Mouse (Mus musculus) midbrain, embryonic 14.5 days (tissue): ENCODE results near the gene Mcl1. TPM values are rescaled to one million over a fixed set of nuclear protein-coding genes. Genes with fewer than 3 reads are reported as not detected.
A peak's percentile ranks its signal among the peaks of the same experiment; 100 is the strongest.
"Not testable (repeated sequence)": the region's sequence is repeated elsewhere in the genome, so short reads cannot be mapped to it uniquely, and the experiment has no call there.

Experiments
- ATAC-seq: fragments of 200-750 bp; cut with Nextera tagmentation; 2 replicates; pipeline ENCODE4 v1.8.0; 2017; ENCODE audit warnings: moderate number of reproducible peaks, moderate library complexity; ENCODE audit not compliant: low FRiP score, low TSS enrichment
- DNase-seq: peaks from one replicate; pipeline ENCODE4 v3.0.0-alpha.2; 2015
- H3K27ac ChIP-seq: fragments of 300-500 bp; sonication (generic); replicated peaks from 2 replicates; pipeline ENCODE4 v1.5.1; 2014; ENCODE audit warnings: mild to moderate bottlenecking, low read depth, low read length, moderate library complexity
- H3K27me3 ChIP-seq: fragments of 300-500 bp; sonication (generic); 2 replicates; pipeline ENCODE4 v1.6.1; 2014; ENCODE audit warnings: low read length, control low read depth, mixed read lengths; ENCODE audit not compliant: control insufficient read depth, insufficient read depth
- H3K36me3 ChIP-seq: fragments of 300-500 bp; sonication (generic); 2 replicates; pipeline ENCODE4 v1.6.1; 2014; ENCODE audit warnings: low read length, control low read depth; ENCODE audit not compliant: control insufficient read depth, insufficient read depth
- H3K4me1 ChIP-seq: fragments of 300-500 bp; sonication (generic); 2 replicates; pipeline ENCODE4 v1.6.1; 2014; ENCODE audit warnings: mild to moderate bottlenecking, antibody characterized with exemption, low read length, control low read depth; ENCODE audit not compliant: control insufficient read depth, insufficient read depth
- H3K4me2 ChIP-seq: fragments of 300-500 bp; sonication (generic); 2 replicates; pipeline ENCODE4 v1.6.1; 2014; ENCODE audit warnings: mild to moderate bottlenecking, low read length, moderate library complexity
- H3K4me3 ChIP-seq: fragments of 300-500 bp; sonication (generic); replicated peaks from 2 replicates; pipeline ENCODE4 v1.5.1; 2014; ENCODE audit warnings: low read depth, low read length
- H3K9ac ChIP-seq: fragments of 300-500 bp; sonication (generic); replicated peaks from 2 replicates; pipeline ENCODE4 v1.6.1; 2014; ENCODE audit warnings: mild to moderate bottlenecking, low read length, moderate library complexity
- H3K9me3 ChIP-seq: fragments of 300-500 bp; sonication (generic); 2 replicates; pipeline ENCODE4 v1.6.1; 2016; ENCODE audit warnings: low read length, control low read depth, mixed read lengths; ENCODE audit not compliant: control insufficient read depth
- WGBS: fragments of 180-500 bp; shearing (Covaris S2); extraction: QIAGEN DNeasy Blood & Tissue Kit; methylation state at CpG from one replicate; pipeline ENCODE4 v1.1.7; 2014; 5-methylcytosine and 5-hydroxymethylcytosine counted together
- polyA plus RNA-seq: library from polyadenylated mRNA; unstranded; fragments of >200 nt; fragmentation: Nextera tagmentation; extraction: Ambion mirVana; gene quantifications from 2 replicates; pipeline ENCODE4 v1.2.1, GENCODE M21; 2014

The Mcl1 gene
- polyA plus RNA-seq, 1 experiment from 2014 or later, result 65.7 TPM

DNA sequence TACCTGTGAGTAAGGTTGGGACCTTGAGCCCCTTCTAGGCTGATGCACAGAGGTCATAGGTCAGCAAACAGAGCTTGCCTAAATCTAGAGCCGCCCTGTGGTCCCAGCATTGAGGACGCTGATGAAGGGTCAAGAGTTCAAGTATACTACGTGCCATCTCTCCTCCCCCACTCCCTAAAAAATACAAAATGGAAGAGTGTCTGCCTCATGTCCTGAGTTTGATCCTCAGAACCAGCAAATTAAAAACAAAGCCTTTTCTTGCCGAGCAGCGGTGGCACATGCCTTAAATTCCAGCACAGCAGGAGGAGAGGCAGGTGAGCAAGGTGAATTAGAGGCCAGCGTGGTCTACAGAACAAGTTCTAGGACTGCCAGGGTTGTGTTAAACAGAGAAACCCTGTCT, 5.7 kb upstream of the Mcl1 start:
- no peaks in the 10 kb centered on the region for H3K27me3 ChIP-seq
- no peaks in the 10 kb centered on the region for H3K9me3 ChIP-seq
- ATAC-seq (no peak), DNase-seq (no peak)
- no peak overlapping the region for H3K27ac ChIP-seq
- H3K4me1 ChIP-seq, result peaks cover 4% of the 10 kb centered on the region; the same call in 1 of the 2 replicates
- H3K4me3 ChIP-seq, result no peak overlapping the region
- WGBS, result 16% methylated on average over 6 of the region's 6 CpGs
- no peak overlapping the region for H3K4me2 ChIP-seq
- no peak overlapping the region for H3K9ac ChIP-seq
- H3K36me3 ChIP-seq, result no peaks in the 10 kb centered on the region

DNA sequence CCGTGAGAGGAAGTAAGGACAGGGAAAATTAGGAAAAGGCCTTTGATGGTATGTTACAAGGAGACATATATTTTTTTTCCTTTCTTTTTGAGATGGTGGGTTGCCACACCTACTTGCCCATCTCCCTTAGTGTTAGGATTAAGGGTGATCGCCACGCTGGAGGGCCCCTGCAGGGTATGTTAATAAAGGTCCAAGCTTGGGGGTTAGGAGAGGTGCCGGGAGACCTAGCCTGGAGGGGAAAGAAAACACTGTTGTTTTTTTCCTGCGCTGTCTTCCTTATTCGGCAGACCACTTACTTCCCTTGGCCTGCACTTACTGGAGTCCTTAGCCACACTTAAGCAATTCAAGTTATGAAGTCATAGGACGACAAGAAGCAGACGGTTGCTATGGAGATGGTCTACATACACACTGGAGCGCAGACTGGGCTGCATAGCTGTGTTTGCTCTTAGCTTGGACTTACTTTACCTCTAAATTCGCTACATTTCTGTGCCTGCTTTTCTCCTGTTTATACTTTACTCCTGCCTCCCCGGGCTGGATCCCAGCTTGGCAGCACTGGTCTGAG, 5.0 kb upstream of the Mcl1 start:
- Histone ChIP-seq H3K27ac (no peak overlapping the region), H3K9ac (no peak overlapping the region; the same call in 1 of the 2 replicates), H3K9me3 (no peaks in the 10 kb centered on the region), H3K27me3 (no peaks in the 10 kb centered on the region), H3K4me3 (no peak overlapping the region), H3K4me1 (peaks cover 4% of the 10 kb centered on the region; the same call in 1 of the 2 replicates), H3K36me3 (no peaks in the 10 kb centered on the region), H3K4me2 (no peak overlapping the region)
- peak; percentile 48 for DNase-seq
- WGBS, result 20% methylated on average over 11 of the region's 11 CpGs
- ATAC-seq, result no peak

DNA sequence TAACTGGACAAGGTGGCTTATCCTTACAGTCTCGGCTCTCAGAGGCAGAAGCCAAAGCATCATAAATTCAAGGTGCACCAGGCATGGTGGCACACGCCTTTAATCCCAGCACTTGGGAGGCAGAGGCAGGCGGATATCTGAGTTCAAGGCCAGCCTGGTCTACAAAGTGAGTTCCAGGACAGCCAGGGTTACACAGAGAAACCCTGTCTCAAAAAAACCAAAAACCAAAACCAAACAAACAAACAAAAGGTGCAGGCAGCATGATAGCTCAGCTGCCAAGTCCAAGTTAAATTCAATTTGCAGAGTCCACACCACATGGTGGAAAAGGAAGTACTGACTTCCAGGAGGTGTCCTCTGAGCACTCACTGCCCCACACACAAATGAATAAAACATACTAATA, 4.2 kb upstream of the Mcl1 start:
- not testable (repeated sequence) for H3K9ac ChIP-seq, H3K4me3 ChIP-seq, H3K4me2 ChIP-seq, DNase-seq, H3K36me3 ChIP-seq, H3K27ac ChIP-seq, H3K4me1 ChIP-seq, H3K27me3 ChIP-seq, ATAC-seq, H3K9me3 ChIP-seq
- WGBS, result 95% methylated on average over 3 of the region's 3 CpGs

DNA sequence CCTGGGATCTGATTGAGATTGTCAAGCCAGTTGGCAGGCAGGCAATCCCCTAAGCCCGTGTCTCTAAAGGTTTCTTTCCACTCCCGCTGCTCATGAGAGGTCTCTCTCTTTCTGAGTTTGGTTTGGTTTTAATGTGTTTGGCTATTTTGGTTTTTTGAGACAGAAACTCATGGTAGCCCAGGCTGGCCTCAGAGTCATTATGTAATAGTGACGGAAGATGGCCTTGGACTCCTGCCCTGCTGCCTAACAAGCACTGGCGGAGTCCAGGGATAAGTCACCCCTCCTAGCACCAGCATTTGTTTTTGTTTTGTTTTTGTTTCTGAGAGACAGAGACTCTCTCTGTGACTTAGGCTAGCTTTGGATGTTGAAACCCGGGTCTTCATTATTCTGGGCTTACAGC, 3.2 kb upstream of the Mcl1 start:
- H3K4me3 ChIP-seq, result no peak overlapping the region
- DNase-seq (no peak), ATAC-seq (no peak)
- H3K36me3 ChIP-seq, result peaks cover under 1% of the 10 kb centered on the region; the same call in 1 of the 2 replicates
- no peak overlapping the region for H3K27ac ChIP-seq
- H3K9me3 ChIP-seq, result no peaks in the 10 kb centered on the region
- no peak overlapping the region for H3K9ac ChIP-seq
- 86% methylated on average over 5 of the region's 5 CpGs for WGBS
- H3K4me2 ChIP-seq, result no peak overlapping the region
- H3K4me1 ChIP-seq, result peaks cover 8% of the 10 kb centered on the region
- no peaks in the 10 kb centered on the region for H3K27me3 ChIP-seq

DNA sequence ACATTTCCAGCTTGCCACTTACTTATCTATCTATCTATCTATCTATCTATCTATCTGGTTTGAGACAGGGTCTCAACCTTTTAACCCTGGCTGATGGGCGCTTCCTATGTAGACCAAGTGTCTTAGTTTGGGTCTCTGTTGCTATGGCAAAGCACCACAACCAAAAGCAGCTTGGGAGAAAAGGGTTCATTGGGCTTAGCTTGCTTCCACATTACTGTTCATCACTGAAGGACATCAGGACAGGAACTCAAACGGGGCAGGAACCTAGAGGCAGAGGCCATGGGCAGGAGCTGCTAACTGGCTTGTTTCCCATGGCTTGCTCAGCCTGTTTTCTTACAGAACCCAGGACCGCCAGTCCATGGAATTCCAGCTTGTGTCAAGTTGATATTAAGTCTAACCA, 1.5 kb upstream of the Mcl1 start:
- ATAC-seq, result no peak
- Histone ChIP-seq H3K4me3 (no peak overlapping the region), H3K36me3 (peaks cover 16% of the 10 kb centered on the region), H3K9ac (no peak overlapping the region), H3K27me3 (no peaks in the 10 kb centered on the region), H3K9me3 (no peaks in the 10 kb centered on the region), H3K4me1 (peaks cover 24% of the 10 kb centered on the region), H3K27ac (no peak overlapping the region), H3K4me2 (no peak overlapping the region)
- DNase-seq, result no peak
- WGBS, result 85% methylated on average over 3 of the region's 3 CpGs

DNA sequence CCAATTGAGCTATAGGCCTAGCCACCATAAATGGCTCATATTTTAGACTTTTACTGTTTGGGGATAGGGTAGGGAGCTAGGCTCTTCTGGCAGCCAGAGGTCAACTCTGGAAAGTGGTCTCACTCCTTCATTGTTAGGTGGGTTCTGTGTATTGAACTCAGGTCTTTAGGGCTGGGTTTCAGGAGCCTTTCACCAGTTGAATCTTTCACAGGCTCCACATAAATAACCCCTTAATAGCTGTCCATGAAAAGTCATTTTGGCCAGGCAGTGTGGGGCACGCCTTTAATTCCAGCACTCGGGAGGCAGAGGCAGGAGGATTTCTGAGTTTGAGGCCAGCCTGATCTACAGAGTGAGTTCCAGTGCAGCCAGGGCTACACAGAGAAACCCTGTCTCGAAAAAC, 877 bp upstream of the Mcl1 start:
- 94% methylated on average over 3 of the region's 3 CpGs for WGBS
- H3K27ac ChIP-seq, result 0 out of 2 replicates have a peak overlapping the region, but pooled peaks have one; percentile 98
- ATAC-seq, result no peak

DNA sequence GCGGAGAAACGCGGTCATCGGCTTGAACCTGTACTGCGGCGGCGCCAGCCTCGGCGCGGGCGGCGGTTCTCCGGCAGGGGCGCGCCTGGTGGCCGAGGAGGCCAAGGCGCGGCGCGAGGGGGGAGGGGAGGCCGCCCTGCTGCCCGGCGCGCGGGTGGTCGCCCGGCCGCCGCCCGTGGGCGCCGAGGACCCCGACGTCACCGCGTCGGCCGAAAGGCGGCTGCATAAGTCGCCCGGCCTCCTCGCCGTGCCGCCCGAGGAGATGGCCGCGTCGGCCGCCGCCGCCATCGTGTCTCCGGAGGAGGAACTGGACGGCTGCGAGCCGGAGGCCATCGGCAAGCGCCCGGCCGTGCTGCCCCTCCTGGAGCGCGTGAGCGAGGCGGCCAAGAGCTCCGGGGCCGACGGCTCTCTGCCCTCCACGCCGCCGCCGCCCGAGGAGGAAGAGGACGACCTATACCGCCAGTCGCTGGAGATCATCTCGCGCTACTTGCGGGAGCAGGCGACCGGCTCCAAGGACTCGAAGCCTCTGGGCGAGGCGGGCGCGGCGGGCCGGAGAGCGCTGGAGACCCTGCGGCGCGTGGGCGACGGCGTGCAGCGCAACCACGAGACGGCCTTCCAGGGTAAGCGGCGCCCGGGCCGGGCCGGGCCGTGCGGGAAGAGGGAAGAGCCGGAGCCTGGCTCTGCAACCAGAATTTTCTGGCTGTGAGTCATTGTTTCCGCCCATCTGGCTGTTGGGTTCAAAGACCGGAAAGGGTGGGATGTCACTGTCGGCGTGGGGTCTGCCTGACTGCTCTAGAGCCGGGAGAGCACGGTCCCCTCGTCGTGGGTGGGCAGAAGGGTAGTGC, 502 bp downstream of the Mcl1 start:
- no peaks in the 10 kb centered on the region for H3K9me3 ChIP-seq
- under 1% methylated on average over 113 of the region's 113 CpGs for WGBS
- H3K4me3 ChIP-seq, result peak overlapping the region; percentile 96
- DNase-seq, result peak; percentile 79
- peak overlapping the region; percentile 98 for H3K9ac ChIP-seq
- H3K36me3 ChIP-seq, result peaks cover 33% of the 10 kb centered on the region
- ATAC-seq, result peak; percentile 68
- H3K27ac ChIP-seq, result peak overlapping the region; percentile 98
- H3K4me2 ChIP-seq, result peak overlapping the region; percentile 98
- no peaks in the 10 kb centered on the region for H3K27me3 ChIP-seq
- peaks cover 31% of the 10 kb centered on the region for H3K4me1 ChIP-seq

More for the DNA sequence above, 877 bp upstream of the Mcl1 start:
- H3K4me3 ChIP-seq, result peak overlapping the region; percentile 96
- peak overlapping the region; percentile 98; the same call in 1 of the 2 replicates for H3K9ac ChIP-seq
- H3K27me3 ChIP-seq, result no peaks in the 10 kb centered on the region
- H3K9me3 ChIP-seq, result no peaks in the 10 kb centered on the region
- H3K4me2 ChIP-seq, result peak overlapping the region; percentile 98
- peaks cover 29% of the 10 kb centered on the region for H3K4me1 ChIP-seq
- H3K36me3 ChIP-seq, result peaks cover 20% of the 10 kb centered on the region
- DNase-seq, result no peak

DNA sequence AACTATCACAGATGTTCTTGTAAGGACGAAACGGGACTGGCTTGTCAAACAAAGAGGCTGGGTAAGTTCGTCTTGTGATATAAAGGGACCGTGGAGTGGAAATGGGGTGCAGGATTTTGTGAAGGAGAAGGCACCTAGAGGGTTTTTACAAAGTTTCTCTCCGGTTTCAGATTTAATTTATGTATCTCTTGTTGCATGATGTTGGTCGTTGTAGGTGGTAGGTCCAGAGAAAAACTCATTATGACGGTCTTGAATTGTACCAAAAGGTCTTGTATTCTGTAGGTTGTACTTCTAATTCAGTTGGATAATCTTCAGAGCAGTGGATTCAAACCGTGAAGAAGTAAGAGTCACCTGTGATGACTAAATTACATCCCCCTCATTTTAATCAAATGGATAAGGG, 1.4 kb downstream of the Mcl1 start:
- Histone ChIP-seq H3K9me3 (no peaks in the 10 kb centered on the region), H3K27ac (peak overlapping the region; percentile 98), H3K9ac (peak overlapping the region; percentile 98), H3K36me3 (peaks cover 41% of the 10 kb centered on the region), H3K27me3 (no peaks in the 10 kb centered on the region), H3K4me1 (peaks cover 31% of the 10 kb centered on the region), H3K4me3 (peak overlapping the region; percentile 96), H3K4me2 (peak overlapping the region; percentile 98)
- 2% methylated on average over 8 of the region's 8 CpGs for WGBS
- no peak for DNase-seq
- ATAC-seq, result no peak
